Mouse (Mus musculus): ENCODE measurements around the gene Pip5k1c.

GRCm38 (mm10) chr10:81257158-81258039, 35.4 kb upstream of the Pip5k1c start:
- TF ChIP-seq CTCF (IDR thresholded peaks at IDR 0.05; ENCODE audit: borderline replicate concordance, insufficient read depth, low read depth, low read length) (no peak), POLR2A (IDR thresholded peaks at IDR 0.05; ENCODE audit: borderline replicate concordance, insufficient read depth, low read length) (no peak)

Measured in cerebellum, adult 2 months (tissue).